Mouse (Mus musculus) stomach, postnatal 0 days (tissue): ENCODE data around the gene Snai1. TPM values are rescaled to one million over a fixed set of nuclear protein-coding genes. Genes with fewer than 3 reads are reported as not detected.

ENCODE experiments used
- ATAC-seq: fragments of 200-750 bp; cut with Nextera tagmentation; 2 replicates; pipeline ENCODE4 v1.8.0; 2017; ENCODE audit not compliant: low FRiP score, low TSS enrichment
- DNase-seq: peaks from one replicate; pipeline ENCODE4 v3.0.0-alpha.2; 2016; ENCODE audit warnings: low spot score
- H3K27ac ChIP-seq: fragments of 300-500 bp; sonication (generic); replicated peaks from 2 replicates; pipeline ENCODE4 v1.5.1; 2014; ENCODE audit warnings: mild to moderate bottlenecking, control low read depth
- H3K27me3 ChIP-seq: fragments of 300-500 bp; sonication (generic); 2 replicates; pipeline ENCODE4 v1.6.1; 2014; ENCODE audit warnings: low read length; ENCODE audit not compliant: control insufficient read depth, insufficient read depth
- H3K36me3 ChIP-seq: fragments of 300-500 bp; sonication (generic); 2 replicates; pipeline ENCODE4 v1.6.1; 2014; ENCODE audit warnings: low read length, mixed read lengths; ENCODE audit not compliant: control insufficient read depth, insufficient read depth
- H3K4me1 ChIP-seq: fragments of 300-500 bp; sonication (generic); replicated peaks from 2 replicates; pipeline ENCODE4 v1.6.1; 2014; ENCODE audit warnings: antibody characterized with exemption; ENCODE audit not compliant: control insufficient read depth, insufficient read depth
- H3K4me2 ChIP-seq: fragments of 300-500 bp; sonication (generic); replicated peaks from 2 replicates; pipeline ENCODE4 v1.6.1; 2014; ENCODE audit warnings: low read depth, mild to moderate bottlenecking, control low read depth, moderate library complexity
- H3K4me3 ChIP-seq: fragments of 300-500 bp; sonication (generic); 2 replicates; pipeline ENCODE4 v1.5.1; 2014; ENCODE audit warnings: low read depth, low read length, control low read depth
- H3K9ac ChIP-seq: fragments of 300-500 bp; sonication (generic); 2 replicates; pipeline ENCODE4 v1.6.1; 2014; ENCODE audit warnings: mild to moderate bottlenecking, low read length, control low read depth, mixed read lengths
- H3K9me3 ChIP-seq: fragments of 300-500 bp; sonication (generic); 2 replicates; pipeline ENCODE4 v1.6.1; 2016; ENCODE audit warnings: low read length; ENCODE audit not compliant: control insufficient read depth
- CTCF ChIP-seq: IDR thresholded peaks from 2 replicates; pipeline ENCODE4 v1.5.1; 2016; ENCODE audit warnings: antibody characterized with exemption, low read depth, mild to moderate bottlenecking, moderate library complexity
- EP300 ChIP-seq: optimal IDR thresholded peaks from 2 replicates; pipeline ENCODE3; 2016; ENCODE audit warnings: antibody characterized with exemption
- WGBS: fragments of 180-500 bp; shearing (Covaris S2); extraction: QIAGEN DNeasy Blood & Tissue Kit; methylation state at CpG from one replicate; pipeline ENCODE4 v1.1.7; 2014; 5-methylcytosine and 5-hydroxymethylcytosine counted together
- polyA plus RNA-seq: library from polyadenylated mRNA; unstranded; fragments of >200 nt; fragmentation: Nextera tagmentation; extraction: Ambion mirVana; gene quantifications from 2 replicates; pipeline ENCODE4 v1.2.1, GENCODE M21; 2015

Gene Snai1
- polyA plus RNA-seq, 1 experiment from 2014 or later = 8.3 TPM

DNA sequence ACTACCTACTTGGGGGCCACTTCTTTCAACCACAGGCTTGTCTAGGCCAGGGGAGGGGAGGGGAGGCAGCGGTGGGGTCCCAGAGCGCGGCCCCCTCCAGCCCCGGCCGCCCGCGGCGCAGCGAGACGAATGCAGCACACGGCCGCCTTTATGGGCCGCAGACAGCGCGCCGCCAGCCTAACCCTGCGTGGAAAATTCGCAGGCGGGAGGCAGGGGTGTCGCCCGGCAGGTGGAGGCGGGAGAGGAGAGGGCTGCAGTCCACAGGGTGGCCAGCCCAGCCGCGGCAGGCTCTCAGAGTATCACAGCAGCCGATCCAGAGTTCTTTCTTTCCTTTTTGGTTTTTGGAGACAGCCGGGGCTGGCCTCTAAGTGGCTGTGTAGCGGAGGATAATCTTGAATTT, 21.4 kb downstream of the Snai1 start:
- ATAC-seq = no peak
- no peak for TF ChIP-seq CTCF
- no peak for TF ChIP-seq EP300
- H3K27ac ChIP-seq = no peak overlapping the region
- no peaks in the 10 kb centered on the region for H3K9me3 ChIP-seq
- H3K36me3 ChIP-seq = no peaks in the 10 kb centered on the region
- no peak overlapping the region for H3K4me3 ChIP-seq
- peak overlapping the region; percentile 45; the same call in 1 of the 2 replicates for H3K9ac ChIP-seq
- H3K4me1 ChIP-seq = peaks cover 2% of the 10 kb centered on the region; the same call in 1 of the 2 replicates
- 28% methylated on average over 26 of the region's 27 CpGs for WGBS
- no peaks in the 10 kb centered on the region for H3K27me3 ChIP-seq
- H3K4me2 ChIP-seq = no peak overlapping the region; the same call in 1 of the 2 replicates
- no peak for DNase-seq

DNA sequence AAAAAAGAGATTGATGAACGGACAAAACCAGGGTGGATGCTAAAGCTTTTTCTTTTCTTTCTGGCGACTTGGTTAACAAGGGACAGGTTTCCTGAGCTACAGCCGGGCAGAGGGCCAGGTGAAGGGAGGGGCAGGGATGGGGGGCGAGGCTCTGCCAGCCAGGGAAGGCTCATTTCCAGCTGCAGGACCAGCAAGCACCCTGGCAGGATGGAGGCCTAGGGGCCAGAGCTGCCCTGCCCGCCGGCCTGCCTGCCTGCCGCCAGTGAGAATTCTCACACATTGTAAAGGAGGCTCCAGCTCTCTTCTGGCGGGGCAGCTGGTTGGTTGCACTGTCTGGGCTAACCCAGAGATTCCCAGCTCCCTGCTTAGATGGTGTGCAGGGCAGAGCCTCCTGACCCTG, 24.1 kb downstream of the Snai1 start:
- DNase-seq = peak; percentile 73
- no peak for ATAC-seq
- no peak overlapping the region for H3K4me2 ChIP-seq
- no peaks in the 10 kb centered on the region for H3K36me3 ChIP-seq
- no peak overlapping the region for H3K4me3 ChIP-seq
- H3K4me1 ChIP-seq = peaks cover 2% of the 10 kb centered on the region; the same call in 1 of the 2 replicates
- no peak overlapping the region; the same call in 1 of the 2 replicates for H3K9ac ChIP-seq
- H3K9me3 ChIP-seq = no peaks in the 10 kb centered on the region
- no peak for TF ChIP-seq CTCF
- TF ChIP-seq EP300 = no peak
- 21% methylated on average over 7 of the region's 8 CpGs for whole genome bisulfite sequencing
- no peak overlapping the region for H3K27ac ChIP-seq
- H3K27me3 ChIP-seq = no peaks in the 10 kb centered on the region

DNA sequence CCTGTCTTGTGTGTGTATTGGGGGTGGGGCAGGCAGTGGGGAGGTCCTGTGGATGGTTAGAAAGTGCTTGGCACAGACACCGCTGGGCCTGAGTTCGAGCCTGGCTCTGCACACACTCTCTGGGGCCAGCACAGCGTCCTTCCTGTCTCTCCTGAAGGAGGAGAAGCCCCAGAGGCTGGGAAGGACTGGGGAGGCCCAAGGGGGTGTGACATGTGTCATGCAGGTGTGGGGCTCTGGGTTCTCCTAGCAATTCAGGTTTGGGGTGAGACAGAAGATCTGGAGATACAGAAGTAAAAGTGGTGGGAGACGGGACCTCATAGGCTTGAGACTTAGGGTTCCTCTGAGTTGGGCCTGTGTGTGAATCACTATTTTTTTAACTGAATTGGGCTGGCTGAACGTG, 25.0 kb downstream of the Snai1 start:
- WGBS = 65% methylated on average over 5 of the region's 5 CpGs
- H3K27me3 ChIP-seq = no peaks in the 10 kb centered on the region
- H3K4me1 ChIP-seq = peaks cover 2% of the 10 kb centered on the region; the same call in 1 of the 2 replicates
- no peak overlapping the region for H3K9ac ChIP-seq
- H3K36me3 ChIP-seq = no peaks in the 10 kb centered on the region
- H3K4me3 ChIP-seq = no peak overlapping the region
- no peak overlapping the region for H3K27ac ChIP-seq
- no peak overlapping the region for H3K4me2 ChIP-seq
- ATAC-seq = no peak
- TF ChIP-seq CTCF (no peak), EP300 (no peak)
- DNase-seq = no peak
- H3K9me3 ChIP-seq = no peaks in the 10 kb centered on the region

DNA sequence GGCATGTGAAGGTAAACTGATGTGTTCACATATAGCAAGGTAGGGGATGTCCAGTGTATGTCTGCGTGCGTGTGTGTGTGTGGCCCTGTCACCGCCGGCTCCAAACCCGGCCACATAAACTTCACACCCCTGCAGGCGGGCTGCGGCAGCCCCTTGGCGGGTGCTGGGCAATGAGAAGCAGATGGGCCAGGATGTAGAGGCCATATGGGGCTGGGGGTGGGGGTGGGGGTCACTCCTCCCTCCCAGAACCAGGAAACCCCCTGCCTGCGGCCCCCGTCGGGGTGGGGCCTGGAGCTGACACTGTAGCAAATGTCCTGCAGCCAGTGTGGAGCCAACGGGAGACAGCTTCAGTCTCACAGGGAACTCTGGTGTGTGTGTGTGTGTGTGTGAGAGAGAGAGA, 25.7 kb downstream of the Snai1 start:
- no peaks in the 10 kb centered on the region for H3K27me3 ChIP-seq
- no peak overlapping the region for H3K27ac ChIP-seq
- 52% methylated on average over 12 of the region's 12 CpGs for WGBS
- H3K9ac ChIP-seq = no peak overlapping the region
- H3K4me2 ChIP-seq = no peak overlapping the region
- H3K9me3 ChIP-seq = no peaks in the 10 kb centered on the region
- H3K4me1 ChIP-seq = peaks cover 2% of the 10 kb centered on the region; the same call in 1 of the 2 replicates
- no peaks in the 10 kb centered on the region for H3K36me3 ChIP-seq
- TF ChIP-seq CTCF (no peak), EP300 (no peak)
- DNase-seq (no peak), ATAC-seq (no peak; the same call in 1 of the 2 replicates)
- no peak overlapping the region for H3K4me3 ChIP-seq

DNA sequence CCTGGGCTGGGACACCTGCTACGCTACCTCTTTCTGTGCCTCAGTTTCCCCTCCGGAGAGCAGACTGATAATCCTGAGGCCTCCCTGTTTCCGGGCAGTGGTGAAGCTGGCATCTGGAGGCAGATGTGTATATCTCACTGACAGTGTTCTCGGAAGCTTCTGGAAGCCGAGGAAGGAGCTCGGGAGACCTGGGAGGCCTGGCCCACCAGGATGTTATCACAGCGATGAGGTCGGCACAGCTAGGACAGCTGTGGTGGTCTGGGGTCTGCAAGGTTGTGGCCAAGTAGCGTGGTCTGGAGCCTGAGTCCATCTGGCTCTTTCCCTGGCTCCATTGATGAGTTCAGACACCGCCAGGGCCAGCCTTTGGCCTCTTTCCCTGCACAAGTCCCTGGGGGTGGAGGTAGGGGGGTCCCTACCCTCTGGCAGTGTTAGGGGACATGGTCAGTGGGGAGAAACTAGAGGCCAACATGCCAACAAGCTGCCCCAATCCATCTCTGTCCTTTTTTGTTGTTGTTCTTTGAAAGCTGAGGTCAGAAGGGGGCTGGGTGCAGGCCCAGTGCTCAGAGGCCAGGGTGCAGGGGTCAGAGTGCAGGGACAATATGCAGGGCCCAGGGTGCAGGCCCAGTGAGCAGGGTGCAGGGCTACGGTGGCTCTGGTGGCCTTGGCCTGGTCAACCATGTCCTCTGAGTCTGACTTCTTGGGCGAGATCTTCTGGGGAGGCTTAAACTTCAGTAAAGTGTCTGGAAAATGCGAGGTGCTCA, 26.7 kb downstream of the Snai1 start:
- H3K36me3 ChIP-seq = no peaks in the 10 kb centered on the region
- H3K4me1 ChIP-seq = peaks cover 2% of the 10 kb centered on the region; the same call in 1 of the 2 replicates
- no peaks in the 10 kb centered on the region for H3K27me3 ChIP-seq
- DNase-seq = no peak
- no peak overlapping the region for H3K9ac ChIP-seq
- no peaks in the 10 kb centered on the region for H3K9me3 ChIP-seq
- 81% methylated on average over 13 of the region's 13 CpGs for WGBS
- peak; percentile 15; the same call in 1 of the 2 replicates for ATAC-seq
- no peak overlapping the region for H3K4me2 ChIP-seq
- H3K27ac ChIP-seq = peak overlapping the region; percentile 45; the same call in 1 of the 2 replicates
- TF ChIP-seq CTCF (no peak), EP300 (no peak)
- no peak overlapping the region for H3K4me3 ChIP-seq

DNA sequence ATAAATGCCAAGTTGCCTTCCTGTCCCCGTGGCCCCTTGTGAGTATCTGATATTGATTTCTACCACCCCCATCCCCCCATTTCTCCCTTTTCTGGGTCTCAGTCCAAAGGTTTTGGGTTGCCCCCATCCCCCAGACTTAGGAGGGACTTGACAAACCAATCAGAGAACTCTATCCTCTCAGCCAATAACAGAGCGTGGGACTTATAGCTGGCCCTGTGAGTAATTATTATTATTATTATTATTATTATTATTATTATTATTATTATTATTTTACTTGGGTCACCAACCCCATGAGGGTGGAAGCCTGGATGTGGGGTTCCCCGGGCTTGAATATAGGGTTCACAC, 27.3 kb downstream of the Snai1 start:
- Histone ChIP-seq H3K27ac (peak overlapping the region; percentile 76), H3K27me3 (no peaks in the 10 kb centered on the region), H3K4me2 (no peak overlapping the region), H3K4me3 (no peak overlapping the region), H3K36me3 (no peaks in the 10 kb centered on the region), H3K9ac (no peak overlapping the region), H3K4me1 (peaks cover 2% of the 10 kb centered on the region; the same call in 1 of the 2 replicates), H3K9me3 (no peaks in the 10 kb centered on the region)
- ATAC-seq (no peak), DNase-seq (no peak)
- TF ChIP-seq EP300 (no peak), CTCF (no peak)
- WGBS = 72% methylated on average over 3 of the region's 3 CpGs
